Mouse (Mus musculus) heart, adult 2 months (tissue): ENCODE measurements around the gene Narfl. TPM values are rescaled to one million over a fixed set of nuclear protein-coding genes. Genes with fewer than 3 reads are reported as not detected.
"Not testable (repeated sequence)": the region's sequence is repeated elsewhere in the genome, so short reads cannot be mapped to it uniquely, and the experiment has no call there.

ENCODE experiments used
- DNase-seq, 2 experiments: peaks; one replicate each; pipeline ENCODE4 v3.0.0; 2021
- H3K27ac ChIP-seq: fragments of 200-600 bp; 2 replicates; pipeline ENCODE4 v1.8.1; 2022
- H3K27me3 ChIP-seq: fragments of 200-500 bp; 2 replicates; pipeline ENCODE4 v1.6.1; 2012; ENCODE audit warnings: mild to moderate bottlenecking, low read length, inconsistent platforms, mixed read lengths; ENCODE audit not compliant: control insufficient read depth, insufficient read depth
- H3K36me3 ChIP-seq: fragments of 200-500 bp; 2 replicates; pipeline ENCODE4 v1.6.1; 2012; ENCODE audit warnings: low read length, inconsistent platforms; ENCODE audit not compliant: control insufficient read depth, insufficient read depth
- H3K4me1 ChIP-seq: fragments of 200-500 bp; 2 replicates; pipeline ENCODE4 v1.6.1; 2011; ENCODE audit warnings: low read length; ENCODE audit not compliant: control insufficient read depth, insufficient read depth
- H3K4me3 ChIP-seq: fragments of 200-600 bp; 2 replicates; pipeline ENCODE4 v1.8.1; 2022
- H3K79me2 ChIP-seq: fragments of 200-500 bp; replicated peaks from 2 replicates; pipeline ENCODE4 v1.6.1; 2012; ENCODE audit warnings: mild to moderate bottlenecking, inconsistent platforms, low read length, moderate library complexity, mixed read lengths; ENCODE audit not compliant: control insufficient read depth, insufficient read depth
- H3K9ac ChIP-seq: fragments of 200-500 bp; 2 replicates; pipeline ENCODE4 v1.6.1; 2012; ENCODE audit warnings: low read depth, mild to moderate bottlenecking, control low read depth, inconsistent platforms, low read length, mixed read lengths
- CTCF ChIP-seq: fragments of 200-600 bp; IDR thresholded peaks from 2 replicates; pipeline ENCODE4 v1.8.1; 2022; ENCODE audit warnings: antibody characterized with exemption, mild to moderate bottlenecking, moderate library complexity
- EP300 ChIP-seq: fragments of 200-500 bp; IDR thresholded peaks from 2 replicates; pipeline ENCODE4 v1.6.1; 2011; ENCODE audit warnings: low read depth, low read length, control low read depth; ENCODE audit not compliant: insufficient read depth
- POLR2A ChIP-seq: fragments of 200-500 bp; IDR thresholded peaks from 2 replicates; pipeline ENCODE4 v1.6.1; 2011; ENCODE audit warnings: mild to moderate bottlenecking, low read depth, low read length, control low read depth; ENCODE audit not compliant: insufficient read depth
- WGBS: fragments of 180-500 bp; shearing (Covaris S2); methylation state at CpG from one replicate; pipeline ENCODE4 v1.1.7; 2018; 5-methylcytosine and 5-hydroxymethylcytosine counted together
- intact Hi-C: fragments of 180-260 bp; cut with DNase I; formaldehyde crosslinking; loops from one replicate; pipeline ENCODE4 v1.15.1; 2025
- polyA plus RNA-seq: library from polyadenylated mRNA; depleted of rRNA; stranded (reverse); fragments of >200 nt; gene quantifications from 2 replicates; pipeline ENCODE4 v1.2.3, GENCODE M21; 2012
- total RNA-seq, 2 experiments: library from RNA; stranded (reverse); gene quantifications; 2 replicates each; pipeline ENCODE4 v1.2.3; 2021

Gene Narfl
- total and polyA plus RNA-seq, 3 experiments, result 36.4 to 45.1 (median 42.1) TPM

GRCm38 (mm10) chr17:25735246-25735645 is 38.3 kb upstream of the Narfl start:
- Histone ChIP-seq H3K4me3 (no peak overlapping the region), H3K79me2 (no peaks in the 10 kb centered on the region), H3K9ac (no peak overlapping the region), H3K27me3 (no peaks in the 10 kb centered on the region), H3K27ac (no peak overlapping the region), H3K36me3 (no peaks in the 10 kb centered on the region), H3K4me1 (no peaks in the 10 kb centered on the region)
- 87% methylated on average over 5 of the region's 5 CpGs for WGBS
- intact Hi-C loops, result no loop called here
- no peak for TF ChIP-seq EP300
- no peak for TF ChIP-seq POLR2A
- no peak for TF ChIP-seq CTCF
- DNase-seq, result no peak

- 73% methylated on average over 3 of the region's 3 CpGs for WGBS
- no peak within 1 kb of the TSS for H3K4me3 ChIP-seq
- H3K79me2 ChIP-seq, result no peaks in the 10 kb centered on the region
- no peak within 1 kb of the TSS for H3K27ac ChIP-seq
- TF ChIP-seq CTCF (no peak), POLR2A (no peak), EP300 (no peak)
- no peak within 1 kb of the TSS for H3K9ac ChIP-seq
- H3K4me1 ChIP-seq, result no peaks in the 10 kb centered on the region
- DNase-seq, result no peak
- intact Hi-C loops, result no loop called here
- H3K27me3 ChIP-seq, result no peaks in the 10 kb centered on the region
- no peaks in the 10 kb centered on the region for H3K36me3 ChIP-seq
Measured at GRCm38 (mm10) chr17:25735745-25736144, 37.8 kb upstream of the Narfl start, which contains the start of gene Mslnl. TSS of gene Mslnl (plus strand) at chr17:25736042.

DNA sequence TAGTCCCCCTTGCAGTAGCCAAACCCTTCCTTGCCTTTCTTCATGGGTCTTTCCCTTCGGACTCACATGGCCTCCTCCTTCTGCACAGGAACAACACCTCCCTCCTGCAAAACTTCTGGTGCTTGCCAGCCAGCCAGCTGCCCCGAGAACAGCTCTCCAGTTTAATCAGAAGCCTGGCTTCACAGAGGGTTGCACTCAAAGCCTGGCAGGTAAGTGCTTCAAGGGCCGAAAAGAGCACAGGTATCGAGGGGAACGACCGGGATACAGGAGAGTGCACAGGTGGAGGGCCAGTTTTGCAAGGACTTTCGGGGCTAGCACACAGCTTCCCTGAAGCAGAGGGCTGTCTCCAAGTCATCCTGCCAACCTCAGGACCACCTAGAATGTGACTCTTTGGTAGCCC is 34.7 kb upstream of the Narfl start:
- TF ChIP-seq CTCF (no peak), EP300 (no peak), POLR2A (no peak)
- Histone ChIP-seq H3K9ac (no peak overlapping the region), H3K79me2 (no peaks in the 10 kb centered on the region), H3K27me3 (no peaks in the 10 kb centered on the region), H3K27ac (no peak overlapping the region), H3K4me1 (no peaks in the 10 kb centered on the region), H3K36me3 (no peaks in the 10 kb centered on the region), H3K4me3 (no peak overlapping the region)
- intact Hi-C loops, result no loop called here
- no peak for DNase-seq
- WGBS, result 66% methylated on average over 7 of the region's 7 CpGs

DNA sequence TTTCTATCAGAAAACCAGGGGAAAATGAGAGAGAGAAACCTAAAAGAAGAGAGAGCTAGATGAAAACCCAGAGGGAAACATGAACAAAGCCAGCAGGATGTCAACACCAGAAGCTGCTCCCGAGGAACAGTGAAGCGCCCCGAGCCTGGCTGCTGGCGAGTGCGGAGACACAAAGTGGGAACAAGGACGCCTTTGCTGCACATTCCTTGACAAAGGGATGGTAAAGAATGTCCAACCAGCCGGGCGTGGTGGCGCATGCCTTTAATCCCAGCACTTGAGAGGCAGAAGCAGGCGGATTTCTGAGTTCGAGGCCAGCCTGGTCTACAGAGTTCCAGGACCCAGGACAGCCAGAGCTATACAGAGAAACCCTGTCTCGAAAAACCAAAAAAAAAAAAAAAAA is 32.1 kb upstream of the Narfl start:
- H3K4me1 ChIP-seq, H3K27ac ChIP-seq, H3K4me3 ChIP-seq, H3K27me3 ChIP-seq, DNase-seq, H3K9ac ChIP-seq, intact Hi-C loops, H3K79me2 ChIP-seq, H3K36me3 ChIP-seq: not testable (repeated sequence)
- 60% methylated on average over 12 of the region's 12 CpGs for WGBS

DNA sequence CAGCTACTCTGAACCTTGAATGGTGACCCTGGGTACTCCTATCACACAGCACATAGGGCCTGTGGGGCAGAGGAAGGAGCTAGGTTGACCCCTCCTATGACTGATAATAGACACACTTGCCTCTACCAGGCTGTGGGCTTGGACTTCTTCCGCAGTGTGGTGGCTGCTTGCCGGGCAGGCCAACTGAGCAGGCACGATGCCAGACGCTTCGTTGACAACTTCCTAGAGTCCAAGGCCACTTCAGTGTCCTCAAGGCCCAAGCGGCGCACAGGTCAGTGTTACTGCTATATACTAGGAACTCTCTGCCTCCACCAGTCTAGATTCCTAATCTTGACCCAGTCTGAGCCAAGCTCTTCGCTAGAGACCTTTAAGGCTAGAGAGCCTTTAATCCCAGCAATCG is 29.7 kb upstream of the Narfl start:
- TF ChIP-seq EP300 (no peak), POLR2A (no peak), CTCF (no peak)
- Histone ChIP-seq H3K4me3 (no peak overlapping the region), H3K9ac (no peak overlapping the region), H3K36me3 (no peaks in the 10 kb centered on the region), H3K27ac (no peak overlapping the region), H3K4me1 (no peaks in the 10 kb centered on the region), H3K27me3 (no peaks in the 10 kb centered on the region), H3K79me2 (no peaks in the 10 kb centered on the region)
- 77% methylated on average over 9 of the region's 9 CpGs for WGBS
- intact Hi-C loops, result no loop called here
- DNase-seq, result no peak

DNA sequence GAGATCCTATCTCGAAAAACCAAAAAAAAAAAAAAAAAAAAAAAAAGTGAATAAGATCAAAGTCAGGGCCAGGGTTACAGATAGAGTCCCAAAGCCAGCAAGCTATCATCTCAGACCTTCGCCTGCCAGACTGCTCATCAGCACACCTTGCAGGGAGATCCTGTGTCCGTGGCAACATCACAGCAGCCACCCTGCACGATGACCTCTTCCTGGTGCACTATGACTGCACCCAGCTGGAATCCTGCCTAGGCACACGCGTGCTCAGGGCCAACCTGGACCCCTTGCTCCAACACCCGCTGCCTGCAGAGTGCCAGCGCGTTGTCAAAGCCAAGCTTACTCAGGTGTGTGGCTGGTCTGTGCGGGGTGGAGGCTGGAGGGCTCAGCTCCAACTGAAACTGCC is 29.3 kb upstream of the Narfl start:
- Histone ChIP-seq H3K4me1 (no peaks in the 10 kb centered on the region), H3K9ac (no peak overlapping the region), H3K79me2 (no peaks in the 10 kb centered on the region), H3K4me3 (no peak overlapping the region), H3K27me3 (no peaks in the 10 kb centered on the region), H3K27ac (no peak overlapping the region), H3K36me3 (no peaks in the 10 kb centered on the region)
- TF ChIP-seq POLR2A, result no peak
- no peak for TF ChIP-seq EP300
- no peak for TF ChIP-seq CTCF
- intact Hi-C loops, result no loop called here
- 70% methylated on average over 10 of the region's 10 CpGs for WGBS
- no peak for DNase-seq

DNA sequence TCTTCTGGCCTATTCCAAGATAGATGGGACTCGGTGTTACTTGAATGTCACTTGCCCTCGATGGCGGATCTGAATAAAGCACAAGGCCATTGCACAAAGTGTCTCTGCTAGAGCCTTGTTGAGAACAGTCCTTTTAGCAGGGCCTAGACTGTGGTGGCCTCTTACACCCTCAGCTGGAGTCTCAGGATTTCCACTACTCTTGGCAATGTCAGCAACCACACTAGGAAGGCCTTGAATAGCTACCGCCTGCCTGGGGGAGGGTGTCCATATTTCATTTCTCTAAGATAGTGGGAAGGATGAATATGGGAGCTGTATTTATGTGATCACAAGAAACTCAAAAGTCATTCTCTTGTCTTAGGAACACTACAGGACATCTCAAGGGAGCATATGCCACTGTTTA is 25.3 kb upstream of the Narfl start:
- Histone ChIP-seq H3K4me3 (no peak overlapping the region), H3K27ac (no peak overlapping the region), H3K36me3 (no peaks in the 10 kb centered on the region), H3K9ac (no peak overlapping the region), H3K4me1 (no peaks in the 10 kb centered on the region), H3K79me2 (no peaks in the 10 kb centered on the region), H3K27me3 (no peaks in the 10 kb centered on the region)
- intact Hi-C loops, result no loop called here
- no peak for DNase-seq
- 78% methylated on average over 4 of the region's 4 CpGs for WGBS
- TF ChIP-seq CTCF (no peak), EP300 (no peak), POLR2A (no peak)
